Mouse (Mus musculus): ENCODE measurements around the gene Kcnj11. TPM values are rescaled to one million over a fixed set of nuclear protein-coding genes. Genes with fewer than 3 reads are reported as not detected.

The Kcnj11 gene
- polyA plus RNA-seq, 1 experiment from 2014 or later, result 5.3 TPM

- Histone ChIP-seq H3K4me1 (ENCODE audit: control insufficient read depth, insufficient read depth, low read length) (no peaks in the 10 kb centered on the region), H3K9ac (ENCODE audit: low read depth, low read length) (no peak overlapping the region), H3K4me3 (ENCODE audit: low read depth, low read length) (no peak overlapping the region), H3K27ac (ENCODE audit: low read depth, low read length) (no peak overlapping the region), H3K4me2 (no peak overlapping the region), H3K36me3 (ENCODE audit: control insufficient read depth, insufficient read depth, low read length) (peaks cover 21% of the 10 kb centered on the region), H3K27me3 (ENCODE audit: control insufficient read depth, insufficient read depth, low read length) (no peaks in the 10 kb centered on the region), H3K9me3 (replicated peaks; ENCODE audit: control insufficient read depth, low read length) (no peaks in the 10 kb centered on the region)
- no peak for ATAC-seq (replicated peaks; ENCODE audit: insufficient number of reproducible peaks, low FRiP score, low TSS enrichment)
- 85% methylated on average over 3 of the region's 3 CpGs for WGBS (ENCODE audit: insufficient replicate concordance)
Observed at GRCm38 (mm10) chr7:46053566-46053965, 47.0 kb downstream of the Kcnj11 start.

GRCm38 (mm10) chr7:46052161-46052821, 48.3 kb downstream of the Kcnj11 start:
- no peak overlapping the region for H3K27ac ChIP-seq (ENCODE audit: low read depth, low read length)
- no peaks in the 10 kb centered on the region for H3K4me1 ChIP-seq (ENCODE audit: control insufficient read depth, insufficient read depth, low read length)
- 87% methylated on average over 4 of the region's 4 CpGs for WGBS (ENCODE audit: insufficient replicate concordance)
- H3K27me3 ChIP-seq (ENCODE audit: control insufficient read depth, insufficient read depth, low read length), result no peaks in the 10 kb centered on the region
- H3K4me2 ChIP-seq, result no peak overlapping the region
- H3K9me3 ChIP-seq (replicated peaks; ENCODE audit: control insufficient read depth, low read length), result no peaks in the 10 kb centered on the region
- H3K4me3 ChIP-seq (ENCODE audit: low read depth, low read length), result no peak overlapping the region
- peaks cover 21% of the 10 kb centered on the region for H3K36me3 ChIP-seq (ENCODE audit: control insufficient read depth, insufficient read depth, low read length)
- H3K9ac ChIP-seq (ENCODE audit: low read depth, low read length), result no peak overlapping the region
- no peak for ATAC-seq (replicated peaks; ENCODE audit: insufficient number of reproducible peaks, low FRiP score, low TSS enrichment)

DNA sequence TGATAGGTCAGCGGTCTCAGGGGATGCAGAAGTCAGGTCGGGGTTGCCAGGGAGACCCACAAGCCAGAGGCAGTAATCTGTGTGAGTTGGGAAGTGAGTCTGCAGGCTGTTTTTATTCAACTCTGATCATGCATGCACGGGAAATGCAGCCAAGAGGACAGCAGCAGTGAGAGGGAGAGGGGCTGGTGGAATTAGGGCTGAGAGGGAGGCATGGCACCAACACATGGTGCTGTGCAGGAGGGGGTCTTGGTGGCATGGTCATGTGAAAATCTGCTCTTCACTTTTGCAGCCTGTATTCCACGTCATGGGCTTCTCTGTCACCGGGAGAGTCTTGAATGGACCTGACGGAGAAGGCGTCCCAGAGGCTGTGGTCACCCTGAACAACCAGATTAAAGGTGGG, 50.6 kb downstream of the Kcnj11 start:
- ATAC-seq (replicated peaks; ENCODE audit: insufficient number of reproducible peaks, low FRiP score, low TSS enrichment), result no peak
- H3K4me2 ChIP-seq, result no peak overlapping the region
- H3K27ac ChIP-seq (ENCODE audit: low read depth, low read length), result no peak overlapping the region
- H3K36me3 ChIP-seq (ENCODE audit: control insufficient read depth, insufficient read depth, low read length), result peaks cover 31% of the 10 kb centered on the region
- no peak overlapping the region for H3K4me3 ChIP-seq (ENCODE audit: low read depth, low read length)
- H3K9ac ChIP-seq (ENCODE audit: low read depth, low read length), result no peak overlapping the region
- H3K4me1 ChIP-seq (ENCODE audit: control insufficient read depth, insufficient read depth, low read length), result no peaks in the 10 kb centered on the region
- H3K27me3 ChIP-seq (ENCODE audit: control insufficient read depth, insufficient read depth, low read length), result no peaks in the 10 kb centered on the region
- WGBS (ENCODE audit: insufficient replicate concordance), result 87% methylated on average over 7 of the region's 7 CpGs
- no peaks in the 10 kb centered on the region for H3K9me3 ChIP-seq (replicated peaks; ENCODE audit: control insufficient read depth, low read length)

DNA sequence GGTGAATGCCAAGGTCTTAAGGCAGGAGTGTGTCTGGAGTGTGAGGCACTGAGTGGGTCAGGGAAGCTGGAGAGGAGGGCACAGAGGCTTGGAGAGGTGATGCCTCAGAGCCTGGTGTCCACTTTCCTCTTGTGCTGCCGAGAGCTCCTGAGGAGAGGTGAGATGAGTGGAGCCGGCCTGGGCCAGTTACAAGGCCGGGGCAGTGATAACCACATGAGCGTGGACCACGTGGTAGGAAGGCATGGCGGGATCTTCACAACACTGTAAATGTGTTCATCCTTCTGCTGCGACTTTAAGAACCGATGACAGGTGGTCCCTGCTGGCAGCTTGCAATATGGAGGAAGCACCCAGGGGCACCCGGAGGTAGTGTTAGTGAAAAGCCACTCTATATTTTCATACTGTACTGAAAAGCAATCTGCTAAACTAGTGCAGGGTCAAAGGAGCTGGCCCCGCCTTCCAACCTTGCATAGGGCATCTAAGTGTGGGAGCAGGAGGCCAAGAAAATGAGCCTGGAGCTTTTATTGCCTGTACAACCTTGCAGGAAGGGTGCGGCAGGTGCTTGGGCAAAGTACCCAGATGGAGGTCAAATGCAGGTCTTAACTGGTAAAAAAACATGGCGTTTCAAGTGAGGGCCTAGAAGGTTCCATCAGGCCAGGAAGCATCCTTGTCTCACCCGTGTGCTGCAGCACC, 52.5 kb downstream of the Kcnj11 start:
- no peaks in the 10 kb centered on the region for H3K27me3 ChIP-seq (ENCODE audit: control insufficient read depth, insufficient read depth, low read length)
- no peak overlapping the region for H3K27ac ChIP-seq (ENCODE audit: low read depth, low read length)
- no peak overlapping the region for H3K9ac ChIP-seq (ENCODE audit: low read depth, low read length)
- no peaks in the 10 kb centered on the region for H3K9me3 ChIP-seq (replicated peaks; ENCODE audit: control insufficient read depth, low read length)
- 89% methylated on average over 13 of the region's 13 CpGs for WGBS (ENCODE audit: insufficient replicate concordance)
- no peaks in the 10 kb centered on the region for H3K4me1 ChIP-seq (ENCODE audit: control insufficient read depth, insufficient read depth, low read length)
- peak; percentile 46; the same call in 1 of the 2 replicates for ATAC-seq (replicated peaks; ENCODE audit: insufficient number of reproducible peaks, low FRiP score, low TSS enrichment)
- no peak overlapping the region for H3K4me3 ChIP-seq (ENCODE audit: low read depth, low read length)
- H3K36me3 ChIP-seq (ENCODE audit: control insufficient read depth, insufficient read depth, low read length), result peaks cover 28% of the 10 kb centered on the region
- no peak overlapping the region for H3K4me2 ChIP-seq

- Histone ChIP-seq H3K4me1 (ENCODE audit: control insufficient read depth, insufficient read depth, low read length) (no peaks in the 10 kb centered on the region), H3K27ac (ENCODE audit: low read depth, low read length) (no peak overlapping the region), H3K9me3 (replicated peaks; ENCODE audit: control insufficient read depth, low read length) (no peaks in the 10 kb centered on the region), H3K9ac (ENCODE audit: low read depth, low read length) (no peak overlapping the region), H3K4me3 (ENCODE audit: low read depth, low read length) (no peak overlapping the region), H3K36me3 (ENCODE audit: control insufficient read depth, insufficient read depth, low read length) (peaks cover 32% of the 10 kb centered on the region), H3K27me3 (ENCODE audit: control insufficient read depth, insufficient read depth, low read length) (no peaks in the 10 kb centered on the region), H3K4me2 (no peak overlapping the region)
- ATAC-seq (replicated peaks; ENCODE audit: insufficient number of reproducible peaks, low FRiP score, low TSS enrichment), result no peak
- 84% methylated on average over 11 of the region's 11 CpGs for WGBS (ENCODE audit: insufficient replicate concordance)
Observed at GRCm38 (mm10) chr7:46045882-46046281, 54.7 kb downstream of the Kcnj11 start.

- no peak overlapping the region for H3K9ac ChIP-seq (ENCODE audit: low read depth, low read length)
- ATAC-seq (replicated peaks; ENCODE audit: insufficient number of reproducible peaks, low FRiP score, low TSS enrichment), result no peak
- H3K9me3 ChIP-seq (replicated peaks; ENCODE audit: control insufficient read depth, low read length), result no peaks in the 10 kb centered on the region
- 92% methylated on average over 10 of the region's 10 CpGs for WGBS (ENCODE audit: insufficient replicate concordance)
- H3K4me3 ChIP-seq (ENCODE audit: low read depth, low read length), result no peak overlapping the region
- H3K4me1 ChIP-seq (ENCODE audit: control insufficient read depth, insufficient read depth, low read length), result no peaks in the 10 kb centered on the region
- H3K27ac ChIP-seq (ENCODE audit: low read depth, low read length), result no peak overlapping the region
- H3K27me3 ChIP-seq (ENCODE audit: control insufficient read depth, insufficient read depth, low read length), result no peaks in the 10 kb centered on the region
- H3K36me3 ChIP-seq (ENCODE audit: control insufficient read depth, insufficient read depth, low read length), result peaks cover 29% of the 10 kb centered on the region
- no peak overlapping the region for H3K4me2 ChIP-seq
Observed at GRCm38 (mm10) chr7:46044106-46044505, 56.5 kb downstream of the Kcnj11 start.

Other genes with a start within 250 kb of the Kcnj11 start
- 76.0 and 115 TPM in 2 replicates for gene Kdelr1, start 228.0 kb downstream of the Kcnj11 start, polyA plus RNA-seq (2014; fragmentation: Nextera tagmentation; extraction: Ambion mirVana)
- 0.11 TPM in 2 replicates for gene Grin2d, start 222.4 kb downstream of the Kcnj11 start, polyA plus RNA-seq (2014; fragmentation: Nextera tagmentation; extraction: Ambion mirVana)
- gene Syngr4, start 204.1 kb downstream of the Kcnj11 start, polyA plus RNA-seq (2014; fragmentation: Nextera tagmentation; extraction: Ambion mirVana), result 0.54 and 1.3 TPM in 2 replicates
- 5.5 and 5.8 TPM in 2 replicates for gene Tmem143, start 203.8 kb downstream of the Kcnj11 start, polyA plus RNA-seq (2014; fragmentation: Nextera tagmentation; extraction: Ambion mirVana)
- 62.4 and 65.3 TPM in 2 replicates for gene Emp3, start 179.4 kb downstream of the Kcnj11 start, polyA plus RNA-seq (2014; fragmentation: Nextera tagmentation; extraction: Ambion mirVana)
- gene Ccdc114, start 176.7 kb downstream of the Kcnj11 start, polyA plus RNA-seq (2014; fragmentation: Nextera tagmentation; extraction: Ambion mirVana), result 2.0 and 3.4 TPM in 2 replicates
- gene Abcc6, start 70.5 kb downstream of the Kcnj11 start, polyA plus RNA-seq (2014; fragmentation: Nextera tagmentation; extraction: Ambion mirVana), result 0.04 TPM in 2 replicates
- gene Nomo1, start 67.1 kb downstream of the Kcnj11 start, polyA plus RNA-seq (2014; fragmentation: Nextera tagmentation; extraction: Ambion mirVana), result 19.2 and 20.8 TPM in 2 replicates
- gene Abcc8, start 79.3 kb upstream of the Kcnj11 start, polyA plus RNA-seq (2014; fragmentation: Nextera tagmentation; extraction: Ambion mirVana), result 4.8 and 6.8 TPM in 2 replicates
- 1.7 and 2.0 TPM in 2 replicates for gene Ush1c, start 137.7 kb upstream of the Kcnj11 start, polyA plus RNA-seq (2014; fragmentation: Nextera tagmentation; extraction: Ambion mirVana)
- gene Otog, start 140.2 kb upstream of the Kcnj11 start, polyA plus RNA-seq (2014; fragmentation: Nextera tagmentation; extraction: Ambion mirVana), result not detected in 2 replicates

Measured in heart, embryonic 11.5 days (tissue).